Mouse (Mus musculus) layer of hippocampus, adult 9-10 months (tissue): Measurements from ENCODE around the gene Znfx1.
"Not testable (repeated sequence)": the region's sequence is repeated elsewhere in the genome, so short reads cannot be mapped to it uniquely, and the experiment has no call there.

Source experiments
- DNase-seq: peaks from one replicate; pipeline ENCODE4 v3.0.0; 2022; ENCODE audit warnings: low spot score

The Znfx1 gene

DNA sequence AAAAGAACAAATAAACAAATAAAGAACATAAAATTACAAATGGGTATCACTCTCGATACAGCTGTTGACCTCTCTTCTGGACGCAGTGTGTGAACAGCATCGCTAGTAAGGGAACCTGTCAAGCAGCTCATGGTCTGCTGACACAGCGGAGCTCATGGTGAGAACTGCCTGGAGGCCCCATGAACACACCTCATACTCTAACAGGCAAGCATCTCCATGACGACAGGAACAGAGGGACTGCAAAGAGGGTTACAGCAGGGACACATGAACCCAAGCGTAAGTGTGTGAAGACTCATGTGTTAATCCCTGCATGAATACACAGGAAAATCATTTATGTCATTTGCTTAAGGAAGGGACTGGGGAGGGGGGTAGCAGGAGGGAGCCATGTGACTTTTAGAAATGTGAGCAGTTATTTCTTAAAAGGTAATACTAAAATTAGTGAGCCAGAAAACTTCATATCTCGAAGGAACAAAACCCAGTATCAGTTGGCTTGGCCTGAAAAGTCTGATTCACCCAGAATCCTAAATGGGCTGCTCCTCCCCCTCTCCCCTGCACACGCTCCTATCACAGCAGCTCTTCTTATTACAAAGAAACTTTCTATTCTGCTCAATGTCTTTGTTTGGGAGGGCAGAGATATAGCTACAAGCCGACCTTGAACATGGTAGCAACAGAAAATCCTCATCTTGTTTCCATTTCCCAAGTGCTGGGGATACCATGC is 9.5 kb downstream of the Znfx1 start:
- no peak for DNase-seq

DNA sequence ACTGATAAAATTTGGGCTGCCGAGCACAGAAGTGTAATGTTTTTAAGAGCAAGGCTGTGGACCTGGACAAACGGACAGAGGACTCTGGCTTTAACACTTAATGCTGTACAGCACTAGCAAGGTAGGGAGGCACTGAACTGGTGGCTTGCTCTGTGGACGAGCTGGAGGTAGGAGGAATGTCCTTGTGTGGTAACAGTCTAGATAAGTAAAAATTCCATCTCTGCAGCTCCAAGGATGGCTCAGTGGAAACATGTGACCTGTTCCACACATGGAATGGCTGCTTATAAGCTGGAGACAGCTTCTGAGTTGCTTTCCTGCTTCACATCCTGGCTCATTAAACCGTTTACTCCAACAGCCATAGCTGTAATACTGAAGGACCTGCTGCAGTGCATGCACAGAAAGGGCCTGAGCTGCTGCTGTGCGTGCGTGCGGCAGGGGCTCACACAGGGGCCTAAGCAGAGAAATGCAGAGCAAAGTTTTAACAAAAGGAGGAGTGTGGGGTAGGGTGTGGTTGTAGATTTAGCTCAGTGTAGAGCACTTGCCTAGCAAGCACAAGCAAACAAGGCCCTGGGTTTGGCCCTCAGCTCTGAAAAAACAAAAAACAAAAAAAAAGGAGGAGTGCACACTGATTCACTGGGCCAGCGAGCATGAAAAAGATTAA is 14.0 kb downstream of the Znfx1 start:
- no peak for DNase-seq

DNA sequence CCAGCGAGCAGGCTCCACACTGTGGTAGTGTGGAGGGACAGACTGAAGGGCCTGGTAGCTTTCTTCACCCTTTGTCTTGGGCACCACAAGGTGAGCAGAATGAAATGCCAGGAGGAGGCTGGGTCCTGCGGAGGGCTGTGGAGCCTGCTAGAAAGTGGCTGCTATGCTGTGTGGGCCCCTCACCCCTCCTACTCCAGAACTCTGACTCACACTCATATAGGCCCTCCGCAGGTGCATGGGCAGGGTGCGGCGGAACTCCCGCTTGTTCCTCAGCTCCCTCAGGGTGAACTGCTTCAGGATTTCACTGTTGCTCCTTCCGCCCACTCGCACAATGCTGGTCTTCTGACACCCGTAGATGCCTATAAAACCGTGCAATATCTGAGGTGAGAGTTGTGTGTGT is 14.6 kb downstream of the Znfx1 start:
- no peak for DNase-seq

DNA sequence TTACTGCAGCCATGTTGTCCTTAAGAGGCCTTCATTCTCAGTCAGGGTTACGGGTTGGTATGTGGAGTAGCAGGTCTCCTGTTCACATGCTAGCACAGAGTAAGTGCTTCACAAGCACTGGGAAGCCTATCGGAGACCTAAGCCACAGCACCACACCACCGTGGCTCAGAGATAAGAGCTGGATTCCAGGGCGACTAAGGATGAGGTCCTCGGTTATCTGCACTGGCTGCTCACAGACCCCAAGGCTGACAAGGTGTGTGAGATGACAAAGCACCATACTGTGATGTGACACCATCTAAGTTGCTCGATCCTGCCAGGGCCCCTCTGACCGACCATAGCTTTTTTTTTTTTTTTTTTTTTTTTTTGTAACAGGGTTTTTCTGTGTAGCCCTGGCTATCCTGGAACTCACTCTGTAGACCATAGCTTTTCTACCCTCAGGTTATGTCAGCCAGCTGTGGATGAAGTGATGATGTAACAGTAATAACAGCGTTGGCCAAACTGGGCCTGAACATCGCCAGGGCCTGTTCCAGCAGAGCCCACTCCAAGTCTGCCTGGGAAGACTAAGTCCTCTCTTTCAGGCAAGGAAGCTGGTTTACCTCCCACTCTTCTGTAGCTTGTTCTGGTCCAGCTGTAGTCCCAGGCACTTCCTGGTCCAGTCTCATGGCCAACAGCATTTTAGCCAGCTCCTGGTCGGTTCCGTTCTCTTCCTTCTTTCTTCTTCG is 19.3 kb downstream of the Znfx1 start:
- DNase-seq: no peak

DNA sequence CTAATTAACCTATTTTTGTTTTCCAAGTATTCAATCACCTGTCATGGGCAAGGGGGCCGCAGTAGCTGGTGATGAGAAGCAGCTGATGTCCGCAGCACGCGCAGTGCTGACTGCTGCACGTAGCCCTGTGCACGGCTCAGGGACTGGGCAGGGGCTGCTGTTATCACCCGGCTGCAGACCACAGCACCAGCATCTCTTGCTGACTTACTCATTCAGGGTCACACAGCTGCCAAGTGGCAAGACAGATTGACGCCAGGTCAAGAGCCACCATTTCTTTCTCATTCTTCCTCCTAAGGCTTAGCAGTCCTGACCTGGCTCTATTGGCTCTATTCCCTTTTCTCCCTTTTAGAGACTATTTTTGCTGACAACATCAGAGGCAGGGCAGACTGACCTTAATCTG is 23.4 kb downstream of the Znfx1 start:
- DNase-seq: no peak

DNA sequence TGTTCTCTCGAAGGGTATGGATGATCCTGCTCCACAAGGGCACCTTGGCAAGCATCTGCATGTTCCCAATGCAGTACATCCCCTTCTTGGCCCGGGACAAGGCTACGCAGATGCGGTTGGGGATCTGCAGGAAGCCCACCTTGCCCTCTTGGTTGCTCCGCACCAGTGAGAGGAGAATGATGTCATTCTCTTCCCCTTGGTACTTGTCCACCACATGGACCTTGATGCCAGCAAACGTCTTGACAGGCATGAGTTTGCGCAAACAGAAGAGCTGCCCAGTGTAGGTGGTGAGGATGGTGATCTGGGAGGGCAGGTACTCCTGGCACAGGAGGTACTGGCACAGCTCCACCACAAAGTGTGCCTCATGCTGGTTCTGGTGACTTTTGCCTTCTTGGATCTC is 24.1 kb downstream of the Znfx1 start:
- no peak for DNase-seq

DNA sequence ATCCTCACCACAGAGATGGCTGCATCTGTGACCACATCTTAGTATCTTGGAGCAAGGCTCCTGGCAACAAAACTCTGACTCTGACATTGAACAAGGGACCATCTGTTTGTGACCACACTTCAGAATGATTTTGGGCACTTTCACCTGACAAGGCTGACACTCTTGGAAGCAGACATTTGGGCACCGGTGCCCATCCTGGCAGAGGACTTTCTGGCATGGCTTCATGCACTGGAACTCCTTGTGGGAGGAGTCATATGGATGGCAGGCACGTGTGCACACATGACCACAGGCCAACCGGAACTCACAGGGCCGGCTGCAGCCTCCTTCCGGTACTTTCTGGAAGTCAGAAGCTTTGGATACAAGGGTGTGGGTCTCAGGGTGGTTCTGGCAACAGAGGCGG is 24.5 kb downstream of the Znfx1 start:
- DNase-seq: no peak

DNA sequence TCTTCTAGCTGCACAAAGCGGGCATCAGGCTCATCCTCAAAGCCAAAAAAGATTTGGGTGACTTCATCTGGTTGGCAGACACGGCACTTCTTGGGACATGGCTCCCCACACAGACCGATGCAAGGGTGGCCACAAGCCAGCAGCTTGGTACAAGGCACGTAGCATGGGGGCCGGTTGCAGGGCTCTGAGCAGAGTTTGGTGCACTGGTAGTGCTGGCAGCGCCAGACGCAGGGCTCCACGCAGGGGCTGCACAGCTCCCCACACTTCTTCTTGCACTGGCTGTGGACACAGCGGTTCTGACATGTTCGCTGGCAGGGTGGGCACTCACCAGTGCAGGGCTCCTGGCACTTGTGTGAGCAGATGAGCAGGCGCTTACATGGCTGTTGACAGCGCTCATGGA is 25.1 kb downstream of the Znfx1 start:
- no peak for DNase-seq

DNA sequence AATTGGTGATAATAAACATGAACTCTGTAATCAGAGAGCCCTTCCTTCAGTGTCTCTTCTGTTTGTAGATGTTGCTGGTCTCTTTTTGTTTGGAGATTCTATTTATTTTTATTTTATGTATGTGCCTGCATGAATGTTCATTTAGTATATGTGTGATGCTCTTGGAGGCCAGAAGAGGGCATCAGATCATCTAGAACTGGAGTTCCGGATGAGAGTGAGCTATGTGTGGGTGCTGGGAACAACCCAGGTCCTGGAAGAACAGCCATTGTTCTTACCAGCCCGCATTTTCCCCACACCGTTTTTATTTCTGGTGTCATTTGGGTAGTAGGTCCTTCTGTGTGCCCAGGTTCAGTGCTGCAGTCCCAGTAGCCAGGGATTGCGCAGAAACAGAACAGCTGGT is 32.3 kb downstream of the Znfx1 start:
- DNase-seq: no peak

DNA sequence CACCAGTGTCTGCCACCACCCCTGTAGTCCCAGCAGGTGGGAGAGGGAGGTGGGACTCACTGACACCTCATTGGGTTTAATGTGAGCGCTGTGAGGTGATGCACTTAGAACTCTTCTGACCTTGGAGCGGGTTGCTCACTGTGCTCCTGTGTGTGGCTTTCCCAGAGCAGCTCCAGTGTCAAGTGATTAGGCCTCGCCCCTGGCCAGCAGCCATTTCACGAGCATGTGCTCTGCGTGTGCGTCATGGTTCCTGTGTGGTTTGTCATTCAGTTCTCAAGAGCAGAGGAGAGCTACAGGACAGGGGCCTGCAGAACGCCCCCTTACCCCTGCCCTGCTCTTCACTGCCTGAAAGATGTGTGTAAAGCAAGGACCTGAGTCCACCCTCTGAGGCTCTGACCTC is 34.3 kb downstream of the Znfx1 start:
- no peak for DNase-seq

DNA sequence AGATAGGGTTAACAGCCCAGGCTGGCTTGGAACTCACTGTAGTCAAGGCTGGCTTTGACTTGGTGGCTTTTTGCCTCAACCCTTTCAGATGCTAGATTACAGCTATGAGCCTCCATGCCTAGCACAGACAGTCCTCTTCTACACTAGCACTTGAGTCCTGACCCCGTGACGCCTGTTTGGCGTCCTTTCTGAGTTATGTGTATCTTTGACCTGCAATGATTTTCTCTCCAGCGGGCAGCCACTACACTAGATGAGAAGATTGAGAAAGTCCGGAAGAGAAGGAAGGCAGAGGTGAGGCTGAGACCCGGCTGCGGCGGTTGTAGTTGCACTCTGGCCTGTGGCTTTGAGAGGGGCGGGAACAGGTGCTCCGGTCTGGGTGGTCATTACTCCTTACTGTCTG is 43.4 kb downstream of the Znfx1 start:
- DNase-seq: no peak

DNA sequence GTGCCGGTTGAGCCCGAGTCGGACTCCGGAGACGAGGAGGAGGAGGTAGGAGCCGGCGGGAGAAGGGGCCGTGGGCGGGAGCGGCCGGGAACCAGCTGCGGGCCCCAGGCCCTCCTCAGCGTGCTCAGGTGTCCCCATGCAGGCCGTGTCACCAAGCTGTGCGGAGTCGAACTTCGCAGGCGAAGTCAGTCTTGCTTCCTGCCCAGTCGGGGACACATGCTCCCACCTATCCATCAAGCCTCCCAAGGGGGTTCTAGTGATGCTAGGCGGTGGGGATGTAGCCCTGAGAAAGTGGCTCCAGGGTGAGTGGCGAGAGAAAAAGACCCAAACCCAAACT is 47.5 kb downstream of the Znfx1 start:
- DNase-seq: no peak

DNA sequence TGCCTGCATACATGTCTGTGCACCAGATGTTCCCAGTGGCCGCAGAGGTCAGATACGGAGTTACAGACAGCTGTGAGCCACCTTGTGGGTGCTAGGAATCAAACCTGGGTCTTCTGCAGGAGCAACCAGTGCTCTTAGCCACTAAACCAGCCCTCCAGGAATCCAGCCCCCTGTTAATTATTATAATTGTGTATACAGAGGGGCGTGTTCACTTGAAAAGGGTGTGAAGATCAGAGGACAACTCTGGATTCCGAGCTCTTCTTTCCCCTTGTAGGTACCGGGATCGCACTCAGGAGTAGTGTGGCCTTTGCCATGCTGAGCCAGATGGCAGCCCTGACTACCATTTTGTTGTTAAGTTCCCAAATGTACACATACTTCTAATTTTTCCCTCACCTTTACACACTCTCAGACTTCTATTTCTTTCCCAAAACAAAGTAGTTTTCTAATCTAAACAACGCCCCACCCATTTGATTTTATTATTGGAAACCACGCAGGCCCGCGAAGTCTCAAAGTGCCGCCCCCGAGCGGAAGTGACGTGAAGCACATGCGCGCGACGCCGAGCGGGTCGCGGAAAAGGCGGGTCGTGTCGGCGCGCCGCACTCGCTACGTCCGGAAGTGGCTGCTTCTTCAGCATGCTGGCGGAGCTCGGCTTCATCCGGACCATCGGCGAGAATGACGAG is 48.0 kb downstream of the Znfx1 start, which contains the start of gene Ddx27:
Ddx27 (plus strand) TSS at position 492 of the 680 bp plus-strand sequence.
- DNase-seq: peak; percentile 83

DNA sequence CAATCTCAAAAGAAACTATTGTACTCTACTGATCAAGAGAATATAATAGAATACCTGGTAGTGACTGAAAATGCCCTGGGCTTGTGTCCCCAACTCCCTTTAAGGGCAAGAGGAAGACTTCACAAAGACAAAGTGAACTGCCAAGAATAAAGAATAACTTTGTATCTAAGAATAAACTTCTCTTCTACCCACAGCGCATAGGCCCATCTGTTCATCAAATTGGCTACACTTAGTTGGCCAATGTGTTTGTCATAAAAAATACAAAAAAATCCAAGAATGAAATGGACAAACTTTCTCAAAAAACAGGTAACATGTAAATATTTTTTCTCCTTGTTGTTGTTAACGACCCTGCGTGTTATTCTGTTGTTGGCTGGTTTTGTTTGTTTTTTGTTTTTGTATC is 52.3 kb downstream of the Znfx1 start:
- DNase-seq: no peak

DNA sequence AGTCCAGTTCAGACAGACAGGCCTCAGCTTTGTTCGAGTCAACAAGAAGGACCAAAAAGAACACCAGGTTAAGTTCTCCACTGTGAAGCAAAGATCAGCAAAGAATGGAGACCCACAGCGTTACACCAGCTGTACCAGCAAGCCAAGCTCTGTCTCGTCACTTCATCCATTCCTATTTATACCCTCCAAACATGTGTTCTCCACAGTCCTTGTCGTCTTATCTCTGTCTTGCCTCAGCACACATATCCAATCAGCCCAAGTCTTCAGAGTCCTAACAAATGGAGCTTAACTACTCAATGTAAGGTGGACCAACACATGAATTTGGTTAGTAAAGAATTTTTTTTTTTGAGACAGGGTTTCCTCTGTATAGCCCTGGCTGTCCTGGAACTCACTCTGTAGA is 53.3 kb downstream of the Znfx1 start:
- no peak for DNase-seq

DNA sequence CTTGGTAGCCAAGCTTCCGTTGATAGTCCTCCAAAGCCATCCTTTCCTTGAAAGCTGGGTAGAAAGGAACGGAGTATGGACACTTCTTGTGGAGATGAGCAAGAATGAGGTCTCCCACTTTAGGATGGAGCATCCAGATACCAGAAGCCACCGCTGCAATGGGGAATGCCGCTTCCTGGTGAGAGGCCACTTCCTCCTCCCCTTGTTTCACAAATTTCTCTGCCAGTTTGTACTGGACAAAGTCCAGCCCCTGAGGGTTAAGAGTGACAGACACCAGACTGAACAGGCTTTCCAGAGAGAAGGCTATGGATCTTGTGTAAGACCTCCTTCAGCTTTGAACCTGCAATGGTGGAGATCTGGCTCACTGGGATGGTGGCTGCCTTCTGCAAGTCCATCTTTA is 55.2 kb downstream of the Znfx1 start:
- DNase-seq: not testable (repeated sequence)

DNA sequence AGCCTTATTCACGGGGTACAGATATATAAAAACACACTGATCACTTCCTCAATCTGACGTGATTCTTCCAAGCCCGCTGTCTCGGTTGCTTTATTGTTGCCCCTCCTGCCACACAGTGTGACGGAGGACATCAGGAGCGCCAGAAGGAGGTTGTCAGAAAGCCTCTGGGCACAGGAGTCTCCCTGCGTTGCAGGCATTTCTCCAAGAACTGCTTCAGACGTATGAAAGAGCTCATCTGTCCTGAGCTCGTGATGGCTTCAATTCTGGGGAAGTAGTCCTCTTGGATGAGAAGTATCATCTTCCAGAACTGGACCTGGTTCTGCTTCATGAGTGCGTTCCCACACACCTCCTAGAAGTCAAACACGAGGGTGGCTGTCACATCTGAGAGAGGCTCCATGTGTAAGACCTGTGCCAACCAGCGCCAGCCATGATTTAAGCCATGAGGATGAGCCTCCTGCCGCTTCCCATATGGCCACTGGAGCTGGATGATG is 55.8 kb downstream of the Znfx1 start:
- no peak for DNase-seq

DNA sequence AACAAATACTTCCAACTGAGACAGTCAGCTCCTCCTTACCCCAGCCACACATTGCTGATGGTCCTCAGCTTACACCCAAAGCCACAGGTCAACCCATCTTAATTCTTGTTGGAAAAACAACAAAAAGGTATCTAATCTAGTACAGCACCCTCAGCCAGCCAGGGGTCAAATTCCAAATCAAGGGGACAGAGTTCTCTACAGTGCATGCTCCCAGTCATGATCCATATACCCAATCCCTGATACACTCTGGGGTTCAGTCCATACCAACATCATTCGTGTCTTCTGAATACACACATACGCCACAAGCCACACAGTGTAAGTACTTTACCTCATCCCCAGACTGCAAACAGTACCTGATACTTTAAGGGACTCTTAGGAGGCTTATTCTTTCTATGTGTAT is 56.5 kb downstream of the Znfx1 start:
- DNase-seq: no peak

DNA sequence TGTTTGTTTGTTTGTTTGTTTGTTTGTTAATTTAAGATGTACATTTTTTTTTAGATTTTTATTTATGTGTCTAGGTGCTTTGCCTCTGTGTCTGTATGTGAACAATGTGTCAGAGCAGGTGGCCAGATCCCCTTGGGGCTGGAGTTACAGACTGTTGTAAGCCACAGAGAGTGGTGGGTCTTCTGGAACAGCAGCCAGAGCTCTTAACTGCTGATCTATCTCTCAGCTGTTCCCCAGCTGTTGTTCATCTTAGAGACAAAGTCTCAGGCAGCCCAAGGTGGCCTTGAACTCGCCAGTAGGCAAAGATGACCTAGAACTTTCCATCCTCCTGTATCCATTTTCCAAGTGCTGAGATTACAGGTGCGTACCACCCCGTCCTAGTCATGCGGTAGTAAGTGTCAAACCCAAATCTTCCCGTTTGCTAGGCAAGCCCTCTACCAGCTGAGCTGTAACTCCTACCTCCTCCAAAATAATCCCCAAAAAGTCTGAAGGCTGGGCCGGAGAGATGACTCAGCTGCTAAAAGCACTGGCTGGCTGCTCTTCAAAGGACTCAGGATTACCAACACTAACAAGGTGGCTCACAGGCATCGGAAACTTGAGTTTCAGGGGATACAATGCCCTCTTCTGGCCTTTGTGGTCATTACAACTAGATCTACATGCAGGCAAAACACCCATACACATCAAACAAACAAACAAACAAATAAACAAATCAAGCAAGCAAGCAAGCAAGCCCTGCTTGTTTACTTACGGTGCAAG is 58.5 kb downstream of the Znfx1 start:
- peak; percentile 71 for DNase-seq

DNA sequence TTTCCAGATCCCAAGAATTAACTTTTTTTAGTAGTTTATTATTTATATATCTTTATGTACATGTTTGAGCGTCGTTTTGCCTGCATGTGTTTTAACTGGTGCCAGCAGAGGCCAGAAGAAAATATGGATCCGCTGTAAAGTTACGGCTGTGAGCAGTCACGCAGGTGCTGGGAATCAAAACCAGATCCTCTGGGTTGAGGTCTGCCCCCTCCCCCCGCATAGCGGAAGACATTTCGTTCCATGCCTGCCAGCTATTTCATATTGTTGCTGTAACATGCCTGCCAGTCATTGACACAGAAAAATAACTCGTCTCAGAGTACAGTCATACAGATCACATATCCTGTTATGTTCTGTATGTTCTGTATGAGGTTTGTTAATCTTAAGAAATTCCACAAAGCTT is 61.3 kb downstream of the Znfx1 start:
- no peak for DNase-seq

DNA sequence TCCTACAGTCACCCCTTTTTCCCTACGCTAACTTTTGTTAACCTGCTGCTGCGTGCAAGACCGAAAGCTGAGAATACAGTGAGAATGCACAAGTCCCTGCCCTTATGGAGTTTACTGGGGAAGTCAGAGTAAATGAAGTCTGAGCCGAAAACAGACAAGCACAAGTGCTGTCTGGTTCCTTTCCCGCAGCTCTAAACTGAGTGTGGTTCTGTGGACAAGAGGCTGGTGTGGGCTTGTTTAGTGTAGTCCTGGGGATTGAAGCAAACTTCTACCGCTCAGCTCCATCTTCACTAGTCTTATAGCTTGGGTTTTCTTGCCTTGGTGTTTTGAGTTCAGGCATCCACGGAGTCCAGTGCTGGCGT is 66.3 kb downstream of the Znfx1 start:
- DNase-seq: no peak
